Mouse (Mus musculus): ENCODE measurements around the gene Tas2r119.
"Not testable (repeated sequence)": the region's sequence is repeated elsewhere in the genome, so short reads cannot be mapped to it uniquely, and the experiment has no call there.

Gene Tas2r119

GRCm38 (mm10) chr15:32176989-32177388, at the start of gene Tas2r119:
Tas2r119 (plus strand) TSS chr15:32177289.
- no peak for DNase-seq (ENCODE audit: low spot score)

DNA sequence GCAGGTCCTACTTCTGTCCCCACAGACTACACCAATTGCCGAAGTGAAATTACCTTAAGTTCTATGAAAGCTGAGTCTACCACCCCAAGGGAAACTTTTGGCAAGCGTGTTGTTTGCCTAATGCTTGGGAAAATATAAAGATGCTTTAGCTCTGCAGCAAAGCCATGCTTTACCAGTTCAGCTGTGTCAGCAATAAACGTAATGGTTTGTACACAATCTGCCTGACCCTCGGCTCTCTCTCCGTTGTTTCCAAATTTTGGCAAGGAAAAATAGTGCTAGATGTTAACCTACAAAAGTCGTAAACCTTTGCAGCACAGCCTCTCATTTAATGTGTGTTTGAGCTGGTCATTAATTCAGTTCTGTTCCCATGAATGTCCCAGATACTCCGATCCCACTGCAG, 44.8 kb upstream of the Tas2r119 start:
- DNase-seq (ENCODE audit: low spot score), result no peak

DNA sequence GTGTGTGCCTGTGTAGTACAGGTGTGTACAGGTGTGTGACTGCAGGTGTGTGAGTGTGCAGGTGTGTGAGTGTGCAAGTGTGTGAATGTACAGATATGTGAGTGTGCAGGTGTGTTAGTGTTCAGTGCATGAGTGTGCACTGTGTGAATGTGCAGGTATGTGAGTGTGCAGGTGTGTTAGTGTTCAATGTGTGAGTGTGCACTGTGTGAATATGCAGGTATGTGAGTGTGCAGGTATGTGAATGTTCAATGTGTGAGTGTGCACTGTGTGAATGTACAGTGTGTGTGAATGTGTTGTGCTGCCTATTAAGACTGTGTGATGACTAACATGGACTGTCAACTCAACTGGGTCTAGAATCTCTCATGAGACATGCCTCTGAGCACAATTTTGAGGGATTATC, 35.4 kb upstream of the Tas2r119 start:
- no peak for DNase-seq (ENCODE audit: low spot score)

GRCm38 (mm10) chr15:32144269-32144668, 32.8 kb upstream of the Tas2r119 start:
- DNase-seq (ENCODE audit: low spot score), result no peak

GRCm38 (mm10) chr15:32153404-32153803, 23.7 kb upstream of the Tas2r119 start:
- no peak for DNase-seq (ENCODE audit: low spot score)

GRCm38 (mm10) chr15:32153857-32154449, 23.1 kb upstream of the Tas2r119 start:
- no peak for DNase-seq (ENCODE audit: low spot score)

GRCm38 (mm10) chr15:32156126-32156525, 21.0 kb upstream of the Tas2r119 start:
- DNase-seq (ENCODE audit: low spot score), result no peak

DNA sequence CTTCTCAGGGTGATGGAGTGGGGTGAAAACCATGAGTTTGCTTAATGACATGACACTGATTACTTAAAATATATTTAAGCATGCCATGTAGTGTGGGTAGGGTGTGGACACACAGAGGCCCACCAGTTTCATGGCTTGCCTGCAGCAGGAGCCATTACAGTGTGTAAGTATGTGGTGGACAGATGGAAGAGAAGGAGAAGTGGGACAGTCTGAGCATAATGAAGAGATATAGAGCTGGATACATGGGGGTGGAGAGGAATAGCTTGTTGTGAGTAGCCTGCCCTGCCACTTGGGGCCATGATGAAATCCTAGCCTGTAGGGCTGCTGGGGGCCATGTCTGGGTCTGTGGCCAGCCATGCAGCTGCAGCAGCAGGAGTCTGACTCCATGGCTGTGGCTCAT, 16.8 kb upstream of the Tas2r119 start:
- DNase-seq (ENCODE audit: low spot score), result no peak

DNA sequence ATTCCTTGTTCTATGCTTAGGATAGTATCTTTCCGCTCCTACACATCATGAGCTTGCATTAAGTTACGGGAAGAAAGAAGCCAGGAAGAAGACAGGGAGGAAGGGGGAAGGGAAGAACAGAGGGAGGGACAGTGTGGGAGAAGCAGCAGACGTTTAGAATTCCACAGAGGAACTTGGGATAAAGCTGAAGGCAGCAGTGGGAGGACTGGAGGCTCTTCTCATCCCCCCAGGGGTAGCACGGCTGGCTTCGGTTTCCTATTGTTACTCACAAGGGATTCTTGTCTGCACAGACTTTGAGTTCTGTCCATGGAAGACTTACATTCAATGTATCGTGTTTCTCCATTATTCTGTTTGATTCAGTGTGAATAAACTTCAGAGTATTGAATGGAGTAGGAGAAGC, 5.3 kb upstream of the Tas2r119 start:
- DNase-seq (ENCODE audit: low spot score), result no peak

DNA sequence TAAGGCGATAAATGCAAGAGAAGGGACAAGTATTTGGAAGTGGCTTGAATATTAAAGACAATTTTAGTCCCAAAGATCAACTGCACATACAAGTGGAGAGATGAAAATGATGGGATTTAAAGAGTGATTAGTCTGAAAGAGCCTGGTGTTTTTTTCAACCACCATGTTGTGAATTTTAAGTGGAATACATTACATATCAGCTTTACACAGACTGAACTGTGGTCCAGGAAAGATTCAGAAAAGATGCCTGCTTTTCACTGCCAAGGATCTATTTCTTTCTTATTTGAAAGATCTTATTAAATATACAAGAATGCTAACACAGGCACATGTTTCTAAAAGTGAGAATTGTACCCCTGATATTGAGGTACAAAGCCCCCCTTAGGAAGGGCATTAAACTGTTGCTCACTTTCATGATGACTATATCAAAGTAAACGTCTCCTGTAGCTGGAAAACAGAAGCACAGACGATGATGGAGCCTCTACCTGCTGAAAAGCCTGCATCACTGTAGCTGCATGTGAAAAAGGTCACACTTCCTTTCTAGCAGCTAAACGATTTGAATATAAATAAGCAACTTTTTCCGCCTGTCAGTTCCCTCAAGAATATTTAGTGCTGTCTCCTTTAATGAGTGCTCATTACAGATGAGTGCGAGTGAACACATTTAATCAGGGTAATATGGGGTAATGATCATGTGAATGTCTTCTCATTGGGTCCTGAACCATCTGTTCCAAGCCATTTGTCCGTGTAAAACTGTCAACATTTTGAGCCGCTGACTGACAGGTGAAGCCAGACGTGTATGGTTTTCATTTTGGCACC, 4.7 kb upstream of the Tas2r119 start:
- no peak for DNase-seq (ENCODE audit: low spot score)

DNA sequence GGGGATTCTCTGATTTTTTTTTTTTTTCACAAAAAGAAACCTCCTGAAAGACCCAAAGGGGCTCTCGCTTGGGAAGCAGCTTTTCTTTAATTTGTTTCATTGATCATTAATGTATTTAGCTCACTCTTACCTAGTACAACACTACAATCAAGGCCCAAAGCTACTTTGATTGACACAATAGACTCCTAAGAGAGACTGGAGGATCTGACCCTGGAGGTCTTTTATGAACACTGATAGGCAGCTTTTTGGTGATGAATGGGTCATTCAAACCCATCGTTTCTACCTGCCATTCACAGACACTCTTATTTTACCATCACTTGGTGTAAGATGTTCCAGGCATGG, 4.1 kb upstream of the Tas2r119 start:
- DNase-seq (ENCODE audit: low spot score), result no peak

GRCm38 (mm10) chr15:32180010-32180725, 3.1 kb downstream of the Tas2r119 start:
- DNase-seq (ENCODE audit: low spot score), result no peak

- DNase-seq (ENCODE audit: low spot score), result no peak
These were observed 4.9 kb downstream of the Tas2r119 start for GRCm38 (mm10) chr15:32182026-32182425.

- no peak for DNase-seq (ENCODE audit: low spot score)
These were observed 7.9 kb downstream of the Tas2r119 start for GRCm38 (mm10) chr15:32184964-32185363.

GRCm38 (mm10) chr15:32189879-32190278, 12.8 kb downstream of the Tas2r119 start:
- no peak for DNase-seq (ENCODE audit: low spot score)

DNA sequence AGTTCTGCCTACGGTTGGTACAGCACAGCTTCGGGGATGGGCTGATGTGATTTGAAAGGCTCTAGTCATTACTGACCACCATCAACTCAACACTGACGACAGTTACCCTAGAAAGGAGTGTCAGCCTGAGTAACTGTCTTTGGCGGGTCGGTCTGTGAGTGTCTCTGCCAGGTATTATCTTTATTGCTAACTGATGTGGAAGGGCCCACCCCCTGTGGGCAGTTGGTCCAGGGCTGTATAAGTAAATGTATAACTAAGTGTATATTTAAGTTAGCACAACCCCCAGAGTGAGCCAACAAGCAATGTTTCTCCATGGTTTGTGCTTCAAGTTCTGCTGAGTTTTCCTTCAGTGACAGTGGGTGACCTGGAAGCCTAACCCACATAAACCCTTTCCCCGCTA, 13.3 kb downstream of the Tas2r119 start:
- no peak for DNase-seq (ENCODE audit: low spot score)

DNA sequence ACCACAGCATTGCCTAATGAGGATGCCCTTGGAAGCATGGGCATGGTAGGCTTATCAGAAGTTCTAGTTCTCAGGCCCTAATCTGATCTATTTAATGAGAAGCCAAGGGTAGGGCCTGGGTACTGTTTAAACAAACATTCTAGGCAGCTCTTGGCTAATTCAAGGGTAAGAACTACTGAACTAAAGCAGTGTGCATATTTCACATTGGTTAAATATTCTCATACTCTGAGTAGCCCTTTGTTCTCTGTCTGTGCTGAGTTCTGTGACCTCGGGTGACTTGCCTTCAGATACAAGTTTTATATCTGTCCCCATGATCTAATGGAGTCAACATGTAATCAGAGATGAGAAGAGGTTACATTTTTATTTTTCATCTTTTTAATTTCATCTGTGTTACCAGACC, 15.9 kb downstream of the Tas2r119 start:
- DNase-seq (ENCODE audit: low spot score), result no peak

DNA sequence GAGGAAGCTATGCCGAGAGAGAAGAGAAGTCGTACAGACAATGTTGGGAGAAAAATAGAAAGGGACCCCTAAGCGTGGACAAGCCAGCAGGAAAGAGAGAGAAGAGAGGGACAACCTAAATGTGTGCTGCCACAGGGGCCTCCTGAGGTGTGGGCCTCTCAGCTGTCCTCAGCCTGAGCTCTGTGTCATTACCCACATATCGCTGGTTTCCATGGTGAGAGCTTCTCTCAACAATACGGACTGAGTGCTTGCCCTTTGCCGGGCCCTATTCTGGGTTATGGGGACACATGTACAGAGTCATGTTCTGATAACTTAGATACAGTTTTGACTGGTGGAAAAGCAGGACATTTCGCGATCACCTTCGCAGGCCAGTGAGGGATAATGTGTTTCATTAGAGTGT, 21.0 kb downstream of the Tas2r119 start:
- DNase-seq (ENCODE audit: low spot score), result peak; percentile 9

DNA sequence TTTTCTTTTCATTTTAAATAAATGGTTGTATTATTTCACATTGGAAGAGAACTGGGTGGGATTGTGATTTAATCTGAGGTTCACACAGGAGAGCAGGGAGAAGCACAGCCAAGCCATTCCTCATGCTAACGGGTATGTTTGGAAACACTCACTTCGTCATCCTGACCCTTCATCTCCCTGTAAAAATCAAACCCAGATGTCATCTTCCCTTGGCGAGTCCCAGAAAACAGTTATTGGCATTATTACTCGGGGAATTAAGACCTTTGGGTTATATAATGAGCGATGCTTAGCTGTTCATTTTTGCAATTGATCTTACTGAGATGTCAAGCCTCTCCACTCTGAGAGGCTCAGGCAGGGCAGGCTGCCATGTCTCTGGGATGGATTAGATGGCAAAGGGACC, 21.5 kb downstream of the Tas2r119 start:
- peak; percentile 23 for DNase-seq (ENCODE audit: low spot score)

DNA sequence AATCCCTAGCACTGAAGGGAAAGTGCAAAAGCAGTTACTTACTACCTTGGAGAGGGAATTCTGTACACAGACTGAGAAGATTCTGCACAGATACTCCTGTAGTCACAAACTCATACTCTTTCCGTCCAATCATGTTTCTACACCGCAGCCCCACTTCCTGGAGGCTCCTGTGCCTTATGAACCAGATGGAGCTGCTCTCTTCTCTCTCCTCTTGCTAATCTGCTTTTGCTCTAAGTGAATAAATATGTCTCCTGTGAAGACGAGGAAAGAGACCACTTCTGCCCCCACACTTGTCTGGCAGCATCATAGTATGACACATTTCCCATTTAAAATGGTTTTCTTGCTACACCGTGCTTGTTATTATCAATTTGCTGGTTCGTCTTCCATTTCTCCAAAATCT, 26.2 kb downstream of the Tas2r119 start:
- no peak for DNase-seq (ENCODE audit: low spot score)

- DNase-seq (ENCODE audit: low spot score), result no peak
These were observed 27.8 kb downstream of the Tas2r119 start for GRCm38 (mm10) chr15:32204908-32205307.

DNA sequence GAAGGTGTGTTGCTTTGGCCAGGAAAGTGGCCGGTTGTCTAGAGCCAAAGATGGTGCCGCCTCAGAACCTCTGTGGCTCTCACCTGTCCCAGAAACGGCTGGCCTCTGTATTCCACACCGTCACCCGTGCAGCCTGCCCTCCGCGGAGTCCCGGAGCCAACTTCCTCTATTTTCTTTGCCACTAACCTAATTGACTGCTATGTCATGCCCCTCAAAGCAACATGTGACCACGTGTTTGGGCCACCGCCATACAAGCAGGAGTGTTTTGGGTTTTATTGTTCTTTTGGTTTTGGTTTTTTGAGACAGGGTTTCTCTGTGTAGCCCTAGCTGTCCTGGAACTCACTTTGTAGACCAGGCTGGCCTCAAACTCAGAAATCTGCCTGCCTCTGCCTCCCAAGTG, 37.6 kb downstream of the Tas2r119 start:
- DNase-seq (ENCODE audit: low spot score), result not testable (repeated sequence)

DNA sequence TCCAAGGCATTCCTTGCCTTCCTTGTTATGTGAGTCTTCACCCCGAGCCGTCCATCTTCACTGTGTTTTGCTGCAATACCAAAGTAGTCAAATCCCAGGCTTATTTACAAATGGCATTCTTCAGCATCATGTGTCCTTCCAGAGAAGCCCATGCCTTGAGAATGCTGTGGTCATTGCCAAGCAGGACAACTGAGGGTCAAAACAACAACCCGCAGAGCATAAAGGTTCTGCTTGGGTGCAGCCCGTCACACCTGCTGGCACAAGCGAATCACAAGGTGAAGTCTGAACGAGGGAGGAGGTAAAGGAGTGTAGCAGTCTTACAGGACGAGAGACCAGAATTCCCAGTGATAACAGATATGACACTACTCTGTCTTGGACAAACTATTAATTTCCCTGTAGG, 45.9 kb downstream of the Tas2r119 start:
- DNase-seq (ENCODE audit: low spot score), result no peak

Measured in embryo, embryonic 10 days (tissue).